Mouse (Mus musculus) neutrophil, adult 5-6 weeks (primary cell): ENCODE results near the gene Adra2c. TPM values are rescaled to one million over a fixed set of nuclear protein-coding genes. Genes with fewer than 3 reads are reported as not detected.

ENCODE experiments used
- ATAC-seq: fragments of 151-379, 151-347 bp; 2 replicates; pipeline ENCODE4 v1.8.0; 2017; ENCODE audit warnings: mild to moderate bottlenecking, moderate TSS enrichment; ENCODE audit not compliant: insufficient number of reproducible peaks, poor library complexity, low FRiP score, severe bottlenecking; ENCODE audit errors: extremely low read depth
- total RNA-seq: library from RNA; stranded (forward); fragments of 200-1000 nt; gene quantifications from 2 replicates; pipeline ENCODE4 v1.2.3, GENCODE M21; 2017

Adra2c gene
- total RNA-seq, result not detected in 2 replicates

DNA sequence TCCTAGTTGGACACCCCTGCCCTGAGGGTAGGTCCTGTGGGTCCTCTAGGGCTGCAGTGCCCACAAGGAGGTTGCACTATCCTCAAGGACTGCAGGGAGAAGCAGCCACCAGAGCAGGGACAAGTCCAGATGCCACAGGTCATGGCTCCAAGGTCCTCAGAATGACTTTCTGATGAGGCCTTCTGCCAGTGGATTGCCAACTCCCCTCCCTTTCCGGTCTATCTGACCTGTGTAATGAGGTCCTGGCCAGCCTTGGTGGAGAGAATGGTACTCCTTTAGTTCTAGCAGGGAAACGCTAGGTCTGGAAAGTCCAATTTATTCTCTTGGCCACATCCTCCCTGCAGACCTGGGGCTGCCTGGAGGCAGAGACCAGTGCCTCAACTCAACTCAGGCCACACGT is at the start of gene Adra2c:
TSS of gene Adra2c (plus strand) at position 301 of the 400 bp plus-strand sequence.
- ATAC-seq, result no peak

GRCm38 (mm10) chr5:35233142-35233541 is 45.0 kb upstream of the Adra2c start:
- ATAC-seq, result no peak

DNA sequence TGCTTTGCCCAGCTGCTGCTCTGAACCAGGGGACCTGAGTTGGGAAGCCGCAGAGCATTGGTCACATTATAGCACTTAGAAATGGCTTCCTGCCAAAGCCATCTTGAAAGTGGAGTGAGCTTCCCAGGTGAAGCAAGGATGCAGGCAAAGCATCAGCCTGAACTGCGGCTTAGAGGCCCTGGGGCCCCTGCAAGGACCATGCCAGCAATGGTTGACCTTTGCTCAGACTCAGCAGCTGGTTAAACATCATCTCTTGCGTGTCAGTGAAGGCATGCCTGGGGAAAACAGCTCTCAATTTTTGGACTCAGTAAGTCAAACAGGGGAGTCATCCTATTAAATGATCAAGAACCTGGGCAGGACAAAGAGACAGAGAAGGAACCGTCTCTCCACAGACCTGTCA is 40.4 kb upstream of the Adra2c start:
- ATAC-seq, result no peak

DNA sequence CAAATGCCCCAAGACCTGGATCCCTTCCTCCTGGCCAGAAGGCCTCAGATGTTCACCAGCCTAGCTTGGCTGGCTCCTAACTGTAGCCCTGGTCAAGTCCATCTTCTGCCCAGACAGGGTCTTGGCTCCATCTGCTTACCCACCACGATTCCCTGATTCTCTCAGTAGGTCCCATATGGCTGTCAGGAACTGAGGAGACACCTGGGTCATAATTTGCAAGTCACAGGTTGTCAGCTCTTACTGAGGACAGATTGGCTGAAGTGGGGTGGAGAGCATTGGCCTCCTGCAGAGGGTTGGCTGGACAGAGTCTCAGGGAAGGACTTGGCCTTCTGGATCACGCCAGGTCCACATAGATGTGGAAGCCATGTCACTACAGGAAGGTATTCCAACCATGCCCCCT is 39.5 kb upstream of the Adra2c start:
- ATAC-seq, result no peak

DNA sequence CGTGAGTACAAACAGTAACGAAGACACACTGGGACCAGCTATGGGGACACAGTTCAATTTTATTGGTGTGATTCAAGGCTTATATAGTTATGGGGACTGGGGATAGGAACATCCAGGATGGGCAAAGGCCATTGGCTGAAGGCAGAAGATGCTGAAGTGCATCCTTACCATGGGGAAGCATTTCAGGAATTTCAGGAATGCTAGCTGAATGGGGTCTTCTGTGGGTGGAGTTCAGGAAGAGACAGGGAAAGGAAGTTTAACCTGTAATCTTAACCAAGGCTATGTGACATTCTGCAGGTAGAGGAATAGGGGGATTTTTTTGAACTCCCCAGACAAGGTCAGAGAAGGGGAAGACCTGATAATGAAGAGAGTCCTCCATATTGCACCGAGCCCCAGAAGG is 36.6 kb upstream of the Adra2c start:
- no peak for ATAC-seq

DNA sequence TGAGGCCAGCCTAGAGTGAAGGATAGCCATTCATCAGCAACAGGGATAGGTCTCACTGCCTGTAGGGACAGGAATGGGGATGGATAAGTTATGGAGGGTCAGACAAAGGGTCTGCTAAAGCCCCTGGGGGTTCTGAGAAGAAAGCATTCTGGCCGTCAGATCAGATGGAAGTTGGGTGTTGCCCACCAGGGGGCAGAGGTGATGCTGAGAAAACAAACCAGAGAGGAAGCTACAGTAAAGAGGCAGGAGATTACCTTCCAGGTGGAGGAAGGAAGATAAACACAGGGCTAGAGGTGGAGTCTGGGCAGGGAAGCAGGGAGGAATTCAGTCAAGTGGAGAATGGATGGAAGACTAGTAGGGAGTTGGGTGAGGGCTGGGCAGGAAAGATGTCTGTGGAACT is 33.9 kb upstream of the Adra2c start:
- ATAC-seq, result no peak

GRCm38 (mm10) chr5:35245555-35246273 is 32.4 kb upstream of the Adra2c start:
- ATAC-seq, result no peak

DNA sequence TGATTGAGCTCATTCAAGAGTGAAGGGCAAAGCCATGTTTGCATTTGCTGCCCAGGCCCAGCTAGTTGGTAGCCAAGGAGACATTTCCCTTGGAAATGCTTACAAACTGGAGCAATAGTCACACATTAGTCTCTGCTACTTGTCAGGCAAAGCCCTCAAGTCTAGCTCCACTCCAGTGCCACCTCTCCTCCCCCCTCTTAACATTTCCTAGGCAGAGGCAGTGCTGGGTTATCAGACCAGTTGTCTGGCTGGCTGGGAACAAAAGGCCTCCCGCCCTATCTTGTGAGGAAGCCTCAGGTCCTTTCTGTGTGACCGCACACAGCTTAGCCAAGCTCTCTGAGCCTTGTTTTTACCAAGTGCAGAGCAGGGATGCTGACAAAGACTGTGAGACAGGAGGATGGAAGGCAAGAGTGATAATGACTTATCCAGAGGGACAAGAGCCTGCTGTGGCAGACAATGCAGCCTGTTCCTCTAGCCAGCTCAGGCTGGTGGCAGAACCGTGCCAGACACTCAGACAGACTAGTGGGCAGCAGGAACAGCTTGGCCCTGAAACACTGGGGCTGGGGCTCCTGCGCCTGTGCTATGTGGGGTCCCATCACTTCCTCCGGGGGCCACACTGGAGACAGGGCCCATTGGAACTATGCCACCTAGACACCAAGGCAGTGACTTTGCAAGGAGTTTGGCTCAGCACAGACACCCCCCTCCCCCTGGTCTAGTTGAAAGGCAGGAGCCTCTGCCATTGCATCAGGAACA is 23.0 kb upstream of the Adra2c start:
- no peak for ATAC-seq

DNA sequence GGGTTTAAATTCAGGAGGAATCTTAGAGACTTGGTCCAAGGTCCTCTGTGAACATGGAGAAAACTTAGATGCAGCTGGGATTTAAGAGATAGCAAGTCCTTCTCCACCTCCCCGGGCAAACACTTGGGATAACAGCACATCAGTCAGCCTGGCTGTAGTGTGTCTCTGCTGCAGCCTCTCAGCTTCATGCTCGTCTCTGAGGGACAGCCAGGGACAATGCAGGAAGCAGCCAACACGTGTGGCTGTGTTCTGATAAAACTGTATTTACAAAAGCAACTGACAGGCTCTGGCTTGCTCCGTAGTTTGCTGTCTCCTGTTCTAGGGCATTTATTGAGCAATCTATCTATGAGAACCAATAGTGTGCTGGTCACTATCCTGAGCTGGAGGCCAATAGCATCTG is 14.4 kb upstream of the Adra2c start:
- ATAC-seq, result no peak

GRCm38 (mm10) chr5:35267486-35267885 is 10.6 kb upstream of the Adra2c start:
- ATAC-seq, result no peak

- no peak for ATAC-seq
Observed at GRCm38 (mm10) chr5:35275356-35275755, 2.8 kb upstream of the Adra2c start.

GRCm38 (mm10) chr5:35278741-35279695 is 899 bp downstream of the Adra2c start:
- ATAC-seq, result no peak

DNA sequence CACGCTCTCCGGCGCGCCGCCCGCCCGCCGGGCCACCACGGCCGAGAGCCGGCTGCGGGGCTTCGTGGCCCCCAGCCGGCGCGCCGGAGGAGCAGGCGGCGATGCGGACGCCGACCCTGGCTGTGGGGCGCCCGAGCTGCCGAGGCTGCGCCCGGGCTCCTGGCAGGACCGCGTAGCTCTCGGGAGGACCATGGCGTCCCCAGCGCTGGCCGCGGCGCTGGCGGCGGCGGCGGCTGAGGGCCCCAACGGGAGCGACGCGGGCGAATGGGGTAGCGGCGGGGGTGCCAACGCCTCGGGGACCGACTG is 1.5 kb downstream of the Adra2c start:
- ATAC-seq, result no peak

GRCm38 (mm10) chr5:35280002-35280782 is 2.1 kb downstream of the Adra2c start:
- no peak for ATAC-seq

DNA sequence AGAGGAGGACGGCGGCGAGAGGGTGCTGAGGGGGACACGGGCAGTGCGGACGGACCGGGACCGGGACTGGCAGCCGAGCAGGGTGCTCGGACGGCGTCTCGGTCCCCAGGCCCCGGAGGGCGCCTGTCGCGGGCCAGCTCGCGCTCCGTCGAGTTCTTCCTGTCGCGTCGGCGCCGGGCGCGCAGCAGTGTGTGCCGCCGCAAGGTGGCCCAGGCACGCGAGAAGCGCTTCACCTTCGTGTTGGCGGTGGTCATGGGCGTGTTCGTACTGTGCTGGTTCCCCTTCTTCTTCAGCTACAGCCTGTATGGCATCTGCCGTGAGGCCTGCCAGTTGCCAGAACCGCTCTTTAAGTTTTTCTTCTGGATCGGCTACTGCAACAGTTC is 2.7 kb downstream of the Adra2c start:
- ATAC-seq, result no peak

DNA sequence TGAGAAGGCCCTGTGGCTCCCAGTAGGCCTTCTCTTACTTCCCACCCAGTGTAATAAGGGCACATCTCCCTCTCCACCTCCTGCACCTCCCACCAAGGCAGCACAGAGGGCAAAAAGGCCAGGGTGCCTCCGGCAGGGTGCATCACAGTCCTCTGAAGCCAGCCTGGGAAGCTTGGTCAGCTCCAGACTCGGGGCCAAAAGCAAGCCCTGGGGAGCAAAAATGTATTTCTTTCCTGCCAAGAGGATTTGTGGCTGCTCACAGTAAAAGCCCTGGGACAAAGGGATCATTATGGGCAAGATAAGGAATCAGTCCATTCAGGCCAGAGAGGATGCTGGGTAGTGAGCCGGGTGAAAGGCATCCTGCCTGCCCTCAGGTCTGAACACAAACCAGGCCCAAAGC is 7.2 kb downstream of the Adra2c start:
- ATAC-seq, result no peak

DNA sequence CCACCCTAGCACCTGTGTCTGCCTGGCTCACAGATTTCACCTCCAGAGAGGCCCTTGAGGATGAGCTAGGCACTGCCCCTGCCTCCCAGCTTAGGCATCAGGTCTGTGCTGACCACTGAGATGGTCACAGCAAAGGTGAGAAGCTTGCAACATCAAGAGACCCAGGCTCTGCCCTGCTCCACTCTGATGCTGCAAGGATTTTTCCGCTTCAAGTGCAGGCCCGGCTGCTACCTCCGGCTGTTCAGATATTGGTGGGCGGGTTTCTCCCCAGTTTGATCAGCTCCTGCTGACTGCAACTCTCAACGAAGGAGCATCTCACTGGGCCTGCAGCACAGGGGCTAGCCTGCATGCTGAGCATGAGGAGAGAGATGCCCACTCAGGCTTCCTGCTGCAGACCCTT is 8.1 kb downstream of the Adra2c start:
- no peak for ATAC-seq

GRCm38 (mm10) chr5:35299621-35300020 is 21.5 kb downstream of the Adra2c start:
- no peak for ATAC-seq

DNA sequence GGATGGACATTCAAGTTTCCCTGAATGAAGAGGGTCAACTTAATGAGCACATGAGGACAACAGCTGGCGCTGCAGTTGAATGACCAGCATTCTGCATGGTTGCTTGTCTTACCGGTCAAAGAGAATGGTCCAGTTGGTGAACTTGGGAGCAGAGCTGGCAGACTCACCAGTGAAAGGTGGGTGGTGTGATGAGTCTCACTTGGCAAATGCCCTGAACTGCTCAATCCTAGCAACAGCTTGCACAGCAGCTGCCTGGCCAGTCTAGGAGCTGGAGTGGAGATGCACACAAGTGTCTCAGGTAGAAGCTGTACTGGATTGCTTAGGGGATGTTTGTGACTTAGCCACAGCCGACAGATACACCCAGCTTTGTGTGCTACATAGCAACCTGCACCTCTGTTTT is 26.1 kb downstream of the Adra2c start:
- ATAC-seq, result no peak
